Mouse (Mus musculus) CH12.LX (cell line): ENCODE measurements at regions not wholly inside any gene's neighbourhood (a gene's known extent, or its start where the extent isn't known, plus 50 kb on each side); places are given as distances from the start of the nearest gene placed in this dataset.

Experiments
- CTCF ChIP-seq, 2 experiments: IDR thresholded peaks in 1 of 2; conservative IDR thresholded peaks in 1 of 2; 2 replicates each; pipeline ENCODE4 v1.5.1; 2011 to 2012; ENCODE audit warnings: low read depth in 2 of 2, low read length in 2 of 2, improper control_type of control experiment in 1 of 2, inconsistent platforms in 1 of 2, mild to moderate bottlenecking in 1 of 2, moderate library complexity in 1 of 2
- EP300 ChIP-seq: IDR thresholded peaks from 2 replicates; pipeline ENCODE4 v1.6.1; 2011; ENCODE audit warnings: low read length, improper control_type of control experiment
- GABPA ChIP-seq: IDR thresholded peaks from 2 replicates; pipeline ENCODE4 v1.6.1; 2012; ENCODE audit warnings: low read depth, low read length, improper control_type of control experiment, inconsistent platforms; ENCODE audit not compliant: insufficient replicate concordance
- JUN ChIP-seq: IDR thresholded peaks from 2 replicates; pipeline ENCODE4 v1.6.1; 2011; ENCODE audit warnings: low read depth, mild to moderate bottlenecking, low read length, improper control_type of control experiment, moderate library complexity; ENCODE audit not compliant: insufficient read depth
- MAFK ChIP-seq: IDR thresholded peaks from 2 replicates; pipeline ENCODE4 v1.6.1; 2011; ENCODE audit warnings: low read length, improper control_type of control experiment; ENCODE audit not compliant: insufficient replicate concordance
- MAZ ChIP-seq: IDR thresholded peaks from 2 replicates; pipeline ENCODE4 v1.6.1; 2012; ENCODE audit warnings: low read depth, mild to moderate bottlenecking, inconsistent platforms, low read length, improper control_type of control experiment, moderate library complexity
- NELFE ChIP-seq: IDR thresholded peaks from 2 replicates; pipeline ENCODE4 v1.6.1; 2011; ENCODE audit warnings: low read depth, low read length, improper control_type of control experiment
- NRF1 ChIP-seq: IDR thresholded peaks from 2 replicates; pipeline ENCODE4 v1.6.1; 2014; ENCODE audit warnings: low read depth, mild to moderate bottlenecking, inconsistent platforms, low read length, improper control_type of control experiment, moderate library complexity
- POLR2A ChIP-seq: IDR thresholded peaks from 2 replicates; pipeline ENCODE4 v1.6.1; 2011; ENCODE audit warnings: low read depth, mild to moderate bottlenecking, improper control_type of control experiment, low read length
- POLR2AphosphoS2 ChIP-seq: IDR thresholded peaks from 2 replicates; pipeline ENCODE4 v1.6.1; 2011; ENCODE audit warnings: low read depth, low read length, improper control_type of control experiment
- RCOR1 ChIP-seq: conservative IDR thresholded peaks from 2 replicates; pipeline ENCODE4 v1.6.1; 2012; ENCODE audit warnings: low read depth, mild to moderate bottlenecking, inconsistent platforms, low read length, improper control_type of control experiment

GRCm38 (mm10) chr9:61855686-61856085 is 58.7 kb downstream of the Rplp1 start:
- no peak for TF ChIP-seq POLR2A
- TF ChIP-seq EP300: no peak
- TF ChIP-seq CTCF (conservative IDR thresholded peaks at IDR 0.05 in 1 of 2, IDR thresholded peaks at IDR 0.05 in 1 of 2; ENCODE audit: low read depth in 2 of 2, low read length in 2 of 2): no peak
- no peak for TF ChIP-seq NRF1
- TF ChIP-seq POLR2AphosphoS2: no peak
- TF ChIP-seq GABPA: no peak
- no peak for TF ChIP-seq JUN
- no peak for TF ChIP-seq NELFE
- no peak for TF ChIP-seq MAZ
- no peak for TF ChIP-seq MAFK
- TF ChIP-seq RCOR1: no peak
